Mouse (Mus musculus): Measurements from ENCODE around the gene Hspa4. TPM values are rescaled to one million over a fixed set of nuclear protein-coding genes. Genes with fewer than 3 reads are reported as not detected.
"Not testable (repeated sequence)": the region's sequence is repeated elsewhere in the genome, so short reads cannot be mapped to it uniquely, and the experiment has no call there.

Gene Hspa4
- polyA plus RNA-seq, 1 experiment from 2014 or later = 51.5 TPM

DNA sequence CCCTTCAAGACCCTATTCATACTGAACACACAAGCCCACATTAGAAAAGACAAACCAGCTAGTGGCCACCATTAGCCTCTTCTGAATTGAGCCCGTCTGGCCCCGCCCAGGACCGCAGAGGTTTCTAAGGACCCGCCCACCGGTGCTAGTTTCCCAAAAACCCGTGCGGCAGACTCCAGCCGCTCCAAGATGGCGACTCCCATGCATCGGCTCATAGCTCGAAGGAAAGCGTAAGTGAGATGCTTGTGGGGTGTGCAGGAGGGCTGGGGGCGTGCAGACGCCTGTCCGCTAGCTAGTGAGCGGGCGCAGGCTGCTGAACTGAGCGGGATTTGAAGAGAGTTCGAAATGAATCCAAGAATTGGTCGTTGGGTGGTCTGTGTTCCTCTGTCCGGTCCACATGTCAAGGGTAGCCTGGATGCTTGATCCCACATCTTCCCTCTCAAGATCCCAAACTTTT, 24.3 kb upstream of the Hspa4 start, which contains the start of gene Zcchc10:
Gene Zcchc10 (plus strand): TSS at position 168 of the 457 bp plus-strand sequence.
- Histone ChIP-seq H3K4me1 (replicated peaks) (peaks cover 9% of the 10 kb centered on the region), H3K27ac (peak within 1 kb of the TSS; percentile 83), H3K27me3 (no peaks in the 10 kb centered on the region), H3K9me3 (no peaks in the 10 kb centered on the region), H3K36me3 (peaks cover 26% of the 10 kb centered on the region), H3K9ac (peak within 1 kb of the TSS; percentile 83), H3K4me3 (peak within 1 kb of the TSS; percentile 78), H3K4me2 (peak within 1 kb of the TSS; percentile 76)
- peak; percentile 87 for ATAC-seq (ENCODE audit: low FRiP score)
- whole genome bisulfite sequencing = under 1% methylated on average over 21 of the region's 21 CpGs

DNA sequence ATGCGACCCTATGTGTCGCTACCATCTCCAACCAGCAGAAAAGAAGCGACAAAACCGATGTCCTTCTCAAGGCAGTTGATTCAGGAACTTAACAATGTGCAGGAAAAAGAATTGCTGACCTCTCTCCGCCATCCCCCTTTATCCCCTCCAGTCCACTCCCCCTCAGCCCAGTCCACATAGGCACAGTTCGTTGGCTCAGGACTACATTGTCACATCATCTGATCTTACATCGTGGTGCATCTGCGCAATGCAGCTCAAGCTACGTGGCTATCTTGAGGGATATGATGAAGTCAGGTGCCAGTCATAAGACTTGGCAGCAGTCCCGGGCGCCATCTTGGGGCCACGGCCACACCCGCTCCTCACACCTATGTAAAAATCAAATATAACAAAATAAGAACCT, 19.6 kb upstream of the Hspa4 start:
- not testable (repeated sequence) for ATAC-seq (ENCODE audit: low FRiP score); H3K4me3 ChIP-seq
- 95% methylated on average over 13 of the region's 13 CpGs for WGBS

DNA sequence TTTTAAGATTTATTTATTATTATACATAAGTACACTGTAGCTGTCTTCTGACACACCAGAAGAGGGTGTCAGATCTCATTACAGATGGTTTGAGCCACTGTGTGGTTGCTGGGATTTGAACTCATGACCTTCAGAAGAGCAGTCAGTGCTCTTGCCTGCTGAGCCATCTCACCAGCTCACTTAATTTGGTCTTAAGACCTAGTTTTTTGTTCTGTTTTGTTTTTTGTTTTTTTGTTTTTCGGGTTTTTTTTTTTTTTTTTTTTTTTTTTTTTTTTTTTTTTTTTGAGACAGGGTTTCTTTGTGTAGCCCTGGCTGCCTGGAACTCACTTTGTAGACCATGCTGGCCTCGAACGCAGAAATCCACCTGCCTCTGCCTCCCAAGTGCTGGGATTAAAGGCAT, 18.3 kb upstream of the Hspa4 start:
- not testable (repeated sequence) for H3K27ac ChIP-seq; H3K4me3 ChIP-seq; H3K36me3 ChIP-seq; H3K4me2 ChIP-seq; H3K27me3 ChIP-seq; H3K9me3 ChIP-seq; H3K4me1 ChIP-seq (replicated peaks); ATAC-seq (ENCODE audit: low FRiP score); H3K9ac ChIP-seq
- 92% methylated on average over 3 of the region's 3 CpGs for WGBS

More for the DNA sequence above, 19.6 kb upstream of the Hspa4 start:
- not testable (repeated sequence) for H3K9me3 ChIP-seq; H3K27ac ChIP-seq; H3K27me3 ChIP-seq; H3K36me3 ChIP-seq; H3K4me1 ChIP-seq (replicated peaks); H3K9ac ChIP-seq; H3K4me2 ChIP-seq

DNA sequence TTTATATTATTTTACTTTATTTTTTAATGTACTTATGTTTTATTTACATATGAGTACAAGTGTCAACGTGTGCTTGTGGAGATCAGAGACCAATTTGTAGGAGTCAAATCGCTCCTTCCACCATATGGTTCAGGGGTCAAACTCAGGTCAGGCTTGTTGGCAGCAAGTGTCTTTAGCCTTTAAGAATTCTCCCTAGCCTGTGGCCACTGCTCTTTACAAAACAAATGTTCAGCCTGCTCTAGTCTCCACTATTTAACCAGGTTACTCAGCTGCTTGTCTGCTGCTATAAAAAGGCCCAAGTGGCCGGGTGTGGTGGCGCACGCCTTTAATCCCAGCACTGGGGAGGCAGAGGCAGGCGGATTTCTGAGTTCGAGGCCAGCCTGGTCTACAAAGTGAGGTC, 17.8 kb upstream of the Hspa4 start:
- Histone ChIP-seq H3K4me2 (no peak overlapping the region), H3K27me3 (no peaks in the 10 kb centered on the region), H3K9me3 (no peaks in the 10 kb centered on the region), H3K36me3 (no peaks in the 10 kb centered on the region), H3K4me1 (replicated peaks) (no peaks in the 10 kb centered on the region), H3K27ac (no peak overlapping the region), H3K4me3 (no peak overlapping the region), H3K9ac (no peak overlapping the region)
- 82% methylated on average over 7 of the region's 7 CpGs for WGBS
- ATAC-seq (ENCODE audit: low FRiP score) = no peak

DNA sequence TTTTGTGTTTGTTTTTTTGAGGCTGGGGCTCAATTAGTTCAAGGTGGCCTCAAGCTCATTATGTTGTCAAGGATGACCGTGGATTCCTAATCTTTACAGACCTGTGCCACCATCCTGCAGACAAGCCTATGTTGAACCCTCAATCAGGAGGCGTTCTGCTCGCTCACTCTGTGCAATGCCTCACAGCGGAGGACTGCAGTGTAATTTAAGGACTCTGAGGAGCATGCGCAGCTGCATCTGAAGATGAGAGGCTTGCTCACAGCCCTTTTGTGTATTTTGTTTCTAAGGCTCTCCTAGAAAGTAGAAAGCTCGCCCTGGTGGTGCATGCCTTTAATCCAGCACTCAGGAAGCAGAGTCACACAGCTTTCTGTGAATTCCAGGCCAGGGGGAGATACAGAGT, 16.7 kb upstream of the Hspa4 start:
- no peak overlapping the region for H3K27ac ChIP-seq
- WGBS = 68% methylated on average over 6 of the region's 6 CpGs
- no peak overlapping the region for H3K4me3 ChIP-seq
- H3K36me3 ChIP-seq = no peaks in the 10 kb centered on the region
- H3K27me3 ChIP-seq = no peaks in the 10 kb centered on the region
- ATAC-seq (ENCODE audit: low FRiP score) = no peak
- H3K4me2 ChIP-seq = no peak overlapping the region
- no peak overlapping the region for H3K9ac ChIP-seq
- no peaks in the 10 kb centered on the region for H3K4me1 ChIP-seq (replicated peaks)
- H3K9me3 ChIP-seq = no peaks in the 10 kb centered on the region

DNA sequence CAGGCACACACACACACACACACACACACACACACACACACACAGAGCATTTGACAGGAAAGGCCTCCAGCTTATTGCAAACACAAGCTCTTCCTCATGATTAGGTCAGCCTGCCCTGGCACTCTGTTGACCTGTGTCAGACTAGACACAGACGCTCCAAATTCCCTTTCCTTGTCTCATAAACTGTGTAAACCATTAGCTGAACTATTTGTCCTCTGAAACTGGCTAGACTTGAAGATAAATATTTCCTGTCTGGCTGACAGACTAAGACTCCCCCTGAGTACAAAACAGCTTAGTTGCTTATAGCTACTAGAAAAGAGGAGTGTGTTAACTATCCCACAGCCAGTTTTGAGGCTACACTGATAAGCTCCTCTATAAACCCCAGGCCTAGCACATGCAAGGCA, 14.5 kb upstream of the Hspa4 start:
- Histone ChIP-seq H3K27ac (no peak overlapping the region), H3K9ac (no peak overlapping the region), H3K4me2 (no peak overlapping the region), H3K4me1 (replicated peaks) (no peaks in the 10 kb centered on the region), H3K4me3 (no peak overlapping the region), H3K27me3 (no peaks in the 10 kb centered on the region), H3K9me3 (no peaks in the 10 kb centered on the region), H3K36me3 (no peaks in the 10 kb centered on the region)
- WGBS = 80% methylated on average over 1 of the region's 1 CpGs
- ATAC-seq (ENCODE audit: low FRiP score) = no peak

DNA sequence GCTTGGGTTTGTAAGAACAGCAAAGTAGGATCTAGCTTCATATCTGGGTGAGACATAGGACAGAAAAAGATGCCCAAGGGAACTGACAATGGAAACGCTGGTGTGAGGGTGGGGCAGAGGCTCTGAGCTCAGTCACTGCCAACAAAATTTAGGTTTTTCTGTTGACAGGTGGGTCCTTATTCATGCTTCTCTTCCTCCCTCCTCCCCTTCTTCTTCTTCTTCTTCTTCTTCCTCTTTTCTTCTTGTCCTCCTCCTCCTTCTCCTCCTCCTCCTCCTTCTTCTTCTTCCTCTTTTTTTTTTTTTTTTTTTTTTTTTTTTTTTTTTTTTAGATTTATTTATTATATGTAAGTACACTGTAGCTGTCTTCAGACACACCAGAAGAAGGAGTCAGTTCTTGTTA, 12.6 kb upstream of the Hspa4 start:
- 74% methylated on average over 1 of the region's 1 CpGs for WGBS
- not testable (repeated sequence) for H3K9me3 ChIP-seq; ATAC-seq (ENCODE audit: low FRiP score); H3K27ac ChIP-seq; H3K4me1 ChIP-seq (replicated peaks); H3K9ac ChIP-seq; H3K4me3 ChIP-seq; H3K36me3 ChIP-seq; H3K4me2 ChIP-seq; H3K27me3 ChIP-seq

DNA sequence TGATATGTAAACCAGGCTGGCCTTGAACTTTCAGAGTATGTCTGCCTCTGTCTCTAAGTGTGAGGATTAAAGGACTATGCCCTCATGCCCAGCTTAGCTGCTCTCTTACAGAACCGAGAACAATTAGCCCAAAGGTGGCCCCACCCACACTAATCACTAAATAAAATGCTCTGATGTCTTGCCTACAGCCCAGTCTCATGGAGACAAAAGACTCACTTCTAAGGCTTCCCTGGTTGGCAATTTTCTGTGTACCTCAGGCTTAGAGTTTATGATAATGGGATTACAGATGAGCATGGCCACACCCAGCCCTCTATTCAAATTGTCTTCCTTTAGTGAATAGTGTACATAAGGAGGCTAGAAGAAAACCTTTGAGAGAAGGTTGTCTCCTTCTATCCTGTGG, 11.1 kb upstream of the Hspa4 start:
- H3K9ac ChIP-seq = no peak overlapping the region
- H3K4me3 ChIP-seq = no peak overlapping the region
- no peak overlapping the region for H3K27ac ChIP-seq
- H3K4me2 ChIP-seq = no peak overlapping the region
- H3K36me3 ChIP-seq = no peaks in the 10 kb centered on the region
- H3K4me1 ChIP-seq (replicated peaks) = no peaks in the 10 kb centered on the region
- ATAC-seq (ENCODE audit: low FRiP score) = no peak
- no peaks in the 10 kb centered on the region for H3K27me3 ChIP-seq
- no peaks in the 10 kb centered on the region for H3K9me3 ChIP-seq
- WGBS = 61% methylated on average over 1 of the region's 1 CpGs

DNA sequence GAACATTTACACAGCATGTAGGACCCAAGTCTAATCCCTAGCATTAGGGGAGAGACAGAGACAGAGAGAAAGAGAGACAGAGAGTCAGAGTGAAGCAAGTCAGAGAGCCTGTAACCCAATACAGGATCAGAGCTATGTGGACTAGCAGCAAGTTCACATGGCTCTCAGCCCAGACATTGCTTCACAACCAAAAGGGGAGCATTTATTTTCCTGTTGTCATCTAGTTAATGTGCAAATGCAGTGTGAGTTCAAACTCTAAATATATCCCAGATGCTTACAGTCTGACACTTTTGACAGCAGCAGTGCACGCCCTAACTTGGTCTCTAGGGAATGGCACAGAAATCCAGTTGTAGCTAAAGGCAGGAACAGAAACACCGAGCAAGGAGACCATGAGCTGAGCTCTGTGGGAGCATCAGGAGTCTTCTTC, 8.6 kb upstream of the Hspa4 start:
- no peaks in the 10 kb centered on the region for H3K27me3 ChIP-seq
- no peak overlapping the region for H3K4me2 ChIP-seq
- H3K27ac ChIP-seq = no peak overlapping the region
- WGBS = 73% methylated on average over 2 of the region's 2 CpGs
- no peak overlapping the region for H3K9ac ChIP-seq
- ATAC-seq (ENCODE audit: low FRiP score) = no peak
- no peak overlapping the region for H3K4me3 ChIP-seq
- no peaks in the 10 kb centered on the region for H3K36me3 ChIP-seq
- H3K9me3 ChIP-seq = no peaks in the 10 kb centered on the region
- H3K4me1 ChIP-seq (replicated peaks) = no peaks in the 10 kb centered on the region

DNA sequence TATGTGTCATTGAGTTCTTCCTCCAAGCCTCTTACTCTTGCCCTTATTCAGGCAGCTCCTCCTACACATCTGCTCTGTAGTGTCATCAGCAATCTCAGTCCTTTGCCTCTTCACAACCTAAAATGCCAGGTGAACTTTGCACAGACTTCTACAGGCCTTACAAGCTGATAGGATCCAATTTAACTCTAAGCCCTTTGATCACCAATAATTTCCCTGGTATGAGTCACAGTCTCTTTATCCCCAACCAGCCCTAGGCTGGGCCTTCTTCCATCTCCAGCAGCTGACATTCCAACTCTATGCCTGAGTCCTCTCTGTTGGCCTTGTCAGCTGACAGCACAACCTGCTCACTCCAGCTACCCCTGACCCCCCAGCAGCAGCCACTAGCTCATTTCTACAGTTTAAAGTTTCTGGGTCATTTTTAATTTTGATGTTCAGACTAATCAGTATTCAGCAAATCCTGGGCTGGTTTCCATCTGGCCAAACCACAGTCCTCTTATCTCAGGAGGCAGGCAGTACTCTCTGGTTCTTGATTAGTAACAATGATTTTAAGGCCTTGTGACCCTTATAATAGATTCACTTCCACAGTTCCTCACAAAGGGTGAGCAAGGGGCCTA, 8.1 kb upstream of the Hspa4 start:
- H3K27me3 ChIP-seq = no peaks in the 10 kb centered on the region
- no peak overlapping the region for H3K4me3 ChIP-seq
- H3K9ac ChIP-seq = no peak overlapping the region
- no peak overlapping the region for H3K4me2 ChIP-seq
- no peaks in the 10 kb centered on the region for H3K36me3 ChIP-seq
- H3K4me1 ChIP-seq (replicated peaks) = no peaks in the 10 kb centered on the region
- no peak overlapping the region for H3K27ac ChIP-seq
- no peak for ATAC-seq (ENCODE audit: low FRiP score)
- H3K9me3 ChIP-seq = no peaks in the 10 kb centered on the region

DNA sequence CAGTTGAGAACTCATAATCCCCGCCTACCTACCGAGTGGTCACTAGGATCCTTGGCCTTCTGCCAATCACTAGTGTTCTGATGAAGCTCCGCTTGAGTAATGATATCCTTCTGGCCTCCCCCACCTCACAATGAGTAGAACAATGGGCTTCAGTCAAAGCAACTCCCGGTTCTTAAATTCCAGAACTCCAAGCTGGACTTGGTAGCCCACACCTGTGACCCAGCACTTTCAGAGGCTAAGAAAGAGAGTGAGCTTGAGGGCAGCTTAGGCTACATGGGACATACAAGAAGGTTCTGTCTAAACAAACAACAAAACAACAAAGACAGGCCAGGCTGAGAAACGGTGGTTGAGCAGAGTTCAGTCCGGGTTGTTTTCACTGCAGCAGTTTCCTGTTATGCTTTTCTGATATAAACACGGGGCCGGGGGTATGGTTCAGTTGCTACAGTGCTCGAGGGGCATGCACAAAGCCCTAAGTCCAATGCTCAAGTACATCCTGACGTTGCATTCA, 7.4 kb upstream of the Hspa4 start:
- WGBS = 67% methylated on average over 10 of the region's 10 CpGs
- Histone ChIP-seq H3K4me3 (no peak overlapping the region), H3K27ac (no peak overlapping the region), H3K4me2 (no peak overlapping the region), H3K9me3 (no peaks in the 10 kb centered on the region), H3K27me3 (no peaks in the 10 kb centered on the region), H3K9ac (no peak overlapping the region), H3K36me3 (no peaks in the 10 kb centered on the region), H3K4me1 (replicated peaks) (no peaks in the 10 kb centered on the region)
- no peak for ATAC-seq (ENCODE audit: low FRiP score)

DNA sequence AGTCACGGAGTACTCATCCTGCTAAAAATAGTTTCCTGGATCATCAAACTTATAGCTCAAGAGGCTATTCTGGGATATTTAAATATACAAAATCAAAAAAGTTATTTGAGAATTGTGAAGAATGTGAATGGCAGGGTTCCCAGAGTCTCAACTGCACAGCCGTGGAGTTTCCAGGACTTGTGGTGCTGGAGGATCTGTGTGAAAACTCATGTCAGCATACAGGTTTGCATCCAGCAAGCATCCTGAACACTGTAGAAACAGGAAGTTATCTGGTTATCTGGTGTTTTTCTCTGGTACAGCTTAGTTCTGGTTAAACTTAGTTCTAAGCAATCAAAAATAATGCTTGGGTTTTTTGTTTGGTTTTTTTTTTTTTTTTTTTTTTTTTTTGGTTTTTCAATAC, 6.7 kb upstream of the Hspa4 start:
- no peak overlapping the region for H3K4me2 ChIP-seq
- WGBS = 95% methylated on average over 2 of the region's 2 CpGs
- no peak overlapping the region for H3K27ac ChIP-seq
- H3K4me1 ChIP-seq (replicated peaks) = no peaks in the 10 kb centered on the region
- H3K4me3 ChIP-seq = no peak overlapping the region
- no peaks in the 10 kb centered on the region for H3K36me3 ChIP-seq
- H3K9me3 ChIP-seq = no peaks in the 10 kb centered on the region
- H3K27me3 ChIP-seq = no peaks in the 10 kb centered on the region
- H3K9ac ChIP-seq = no peak overlapping the region
- ATAC-seq (ENCODE audit: low FRiP score) = no peak

DNA sequence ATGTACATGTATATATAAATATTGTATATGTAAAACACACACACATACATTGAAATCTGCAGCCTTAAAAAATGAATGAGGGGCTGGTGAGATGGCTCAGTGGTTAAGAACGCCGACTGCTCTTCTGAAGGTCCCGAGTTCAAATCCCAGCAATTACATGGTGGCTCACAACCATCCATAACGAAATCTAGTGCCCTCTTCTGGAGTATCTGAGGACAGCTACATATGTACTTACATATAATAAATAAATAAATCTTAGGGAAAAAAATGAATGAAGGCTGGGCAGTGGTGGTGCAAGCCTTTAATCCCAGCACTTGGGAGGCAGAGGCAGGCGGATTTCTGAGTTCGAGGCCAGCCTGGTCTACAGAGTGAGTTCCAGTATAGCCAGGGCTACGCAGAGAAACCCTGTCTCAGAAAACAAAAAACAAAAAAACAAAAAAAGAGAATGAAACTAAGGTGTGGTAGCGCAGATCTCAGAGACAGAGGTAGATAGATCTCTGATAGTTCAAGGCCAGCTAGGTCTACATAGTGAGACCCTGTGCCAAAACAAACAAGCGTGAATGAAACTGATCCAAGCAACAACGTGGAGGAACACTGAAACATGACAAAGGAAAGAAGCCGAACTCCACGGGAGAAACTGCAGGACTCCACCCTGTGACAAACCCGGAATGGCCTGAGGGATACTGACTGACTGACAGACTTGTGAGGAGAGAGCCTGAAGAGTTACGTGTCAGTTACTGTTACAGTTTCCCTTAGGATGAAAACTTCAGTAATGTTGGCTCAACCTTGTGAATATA, 4.0 kb upstream of the Hspa4 start:
- Histone ChIP-seq H3K9ac (no peak overlapping the region), H3K4me1 (replicated peaks) (peaks cover 11% of the 10 kb centered on the region), H3K4me3 (no peak overlapping the region), H3K27ac (no peak overlapping the region), H3K4me2 (no peak overlapping the region), H3K9me3 (no peaks in the 10 kb centered on the region), H3K36me3 (no peaks in the 10 kb centered on the region), H3K27me3 (no peaks in the 10 kb centered on the region)
- 84% methylated on average over 14 of the region's 14 CpGs for WGBS
- ATAC-seq (ENCODE audit: low FRiP score) = no peak

All from hindbrain, embryonic 13.5 days (tissue).